ENCODE assay signal across 31 mouse cellular contexts in genomic region chr11:33151128-33151779, GRCm38 (mm10). TPM values are rescaled to one million over a fixed set of nuclear protein-coding genes. Genes with fewer than 3 reads are reported as not detected.
DNase-seq lines count a peak whose midpoint lies in the region; ATAC-seq and TF ChIP-seq lines count a peak whose summit lies in the region.
"Had no signal": no experiment of that assay in that cellular context is flagged by ENCODE, and none has a peak within 500 bp of the region (broad histone marks: within the 10 kb centered on the region; RNA-seq: fewer than 3 reads in every experiment).

No protein-coding gene starts in this region.

- ATAC-seq in forebrain, postnatal 0 days: no peak
- ATAC-seq: forebrain, embryonic 14.5 days; hindbrain, embryonic 16.5 days; inflammation-experienced regulatory T-cells, adult 6 months; intestine, embryonic 16.5 days had no signal

- H3K27me3 ChIP-seq in forebrain, postnatal 0 days (ENCODE audit: insufficient read depth, low read length): no peaks in the 10 kb centered on the region
- H3K27me3 ChIP-seq: hindbrain, embryonic 13.5 days had no signal

- no peaks in the 10 kb centered on the region for H3K9me3 ChIP-seq in ES-E14 (ENCODE audit: control insufficient read depth, insufficient read depth, low read depth, low read length)
- no peaks in the 10 kb centered on the region for H3K9me3 ChIP-seq in forebrain, postnatal 0 days (ENCODE audit: low read length)
- H3K9me3 ChIP-seq: forebrain, embryonic 10.5 days; hindbrain, embryonic 10.5 days; hindbrain, embryonic 13.5 days had no signal

- in situ Hi-C loops in ES-E14 (cut with MboI; ENCODE audit: low sequenced_read_pairs in 2 of 2, unreplicated experiment in 2 of 2): no loop called here

- no peak overlapping the region for H3K4me3 ChIP-seq in ES-E14 (ENCODE audit: insufficient read depth in 1 of 2, low read depth in 1 of 2, low read length in 2 of 2, poor library complexity in 1 of 2, severe bottlenecking in 1 of 2)
- H3K4me3 ChIP-seq in forebrain, postnatal 0 days (ENCODE audit: low read depth, low read length): no peak overlapping the region
- H3K4me3 ChIP-seq: forebrain, embryonic 10.5 days; hindbrain, embryonic 10.5 days; hindbrain, embryonic 13.5 days had no signal

- H3K4me1 ChIP-seq in ES-E14 (ENCODE audit: control insufficient read depth in 2 of 2, insufficient read depth in 2 of 2, low read length in 2 of 2, poor library complexity in 1 of 2): peaks cover 0 to 4% of the 10 kb centered on the region in 2 experiments; a peak in 1 of 4 replicates
- peaks cover 4% of the 10 kb centered on the region; the same call in 1 of the 2 replicates for H3K4me1 ChIP-seq in forebrain, postnatal 0 days (ENCODE audit: insufficient read depth)

- peak; percentile 16 for DNase-seq in 3T3-L1 (ENCODE audit: low read depth, low spot score)
- peak; percentile 34 for DNase-seq in 416B (ENCODE audit: low read depth)
- no peak for DNase-seq in ES-E14 (ENCODE audit: low read depth, low spot score)
- DNase-seq in ZHBTc4 (ENCODE audit: low read depth, low spot score): peak; percentile 52
- no peak for DNase-seq in adrenal gland, postnatal 4 days (ENCODE audit: low spot score in 2 of 2)
- no peak for DNase-seq in cerebellum, postnatal 4 days (ENCODE audit: low spot score in 2 of 2)
- DNase-seq in forebrain, postnatal 0 days: no peak
- DNase-seq in right cerebral cortex, adult 18-20 months: no peak
- DNase-seq: adrenal gland, postnatal 10 days; adrenal gland, postnatal 36 days; B cell, adult 2 months; cerebellum, adult 11 months; cerebellum, adult 9-11 months; cerebellum, postnatal 25 days; gastrocnemius, postnatal 25 days; heart, postnatal 36 days; kidney, adult 18-20 months had no signal

- H3K9ac ChIP-seq in ES-E14 (ENCODE audit: insufficient read depth, low read depth, low read length, poor library complexity, severe bottlenecking): no peak overlapping the region
- H3K9ac ChIP-seq in forebrain, postnatal 0 days: no peak overlapping the region
- H3K9ac ChIP-seq: hindbrain, embryonic 13.5 days had no signal

- TF ChIP-seq CTCF in forebrain, postnatal 0 days (IDR thresholded peaks at IDR 0.05; ENCODE audit: low read depth): no peak

- no peak overlapping the region for H3K4me2 ChIP-seq in forebrain, postnatal 0 days (ENCODE audit: low read depth)
- H3K4me2 ChIP-seq: heart, embryonic 11.5 days; hindbrain, embryonic 13.5 days had no signal

- WGBS in forebrain, postnatal 0 days: 70% methylated on average over 3 of the region's 3 CpGs

- peaks cover 29% of the 10 kb centered on the region for H3K36me3 ChIP-seq in ES-E14 (ENCODE audit: control insufficient read depth, insufficient read depth, low read length, poor library complexity, severe bottlenecking)
- H3K36me3 ChIP-seq in forebrain, postnatal 0 days (ENCODE audit: insufficient read depth): peaks cover 42% of the 10 kb centered on the region

- no peak overlapping the region for H3K27ac ChIP-seq in ES-E14 (ENCODE audit: insufficient read depth, low read depth, low read length, poor library complexity, severe bottlenecking)
- no peak overlapping the region for H3K27ac ChIP-seq in forebrain, postnatal 0 days (ENCODE audit: low read depth, low read length)
- H3K27ac ChIP-seq: forebrain, embryonic 10.5 days; hindbrain, embryonic 10.5 days; hindbrain, embryonic 13.5 days had no signal

TF ChIP-seq in ES-E14, 5 proteins besides CTCF, POLR2A, EP300 and RAD21:
- TF ChIP-seq ZC3H11A (IDR thresholded peaks at IDR 0.05; ENCODE audit: borderline replicate concordance, low read depth, low read length) (no peak), CHD2 (IDR thresholded peaks at IDR 0.05; ENCODE audit: low read depth, low read length) (peak; percentile 61; the same call in 1 of the 2 replicates), ZNF384 (IDR thresholded peaks at IDR 0.05; ENCODE audit: low read depth, low read length) (peak; percentile 80), MAFK (IDR thresholded peaks at IDR 0.05; ENCODE audit: insufficient read depth, low read depth, low read length) (no peak)

RNA-seq across cellular contexts. Expression of gene Fgf18, which starts 4.1 kb away (rescaled TPM):
- total RNA-seq in ES-E14 (2012; rRNA removed): 1.6 and 4.8 TPM in 2 replicates
- 1 to 10 TPM; 2.7 to 2.9 TPM for total RNA-seq in adrenal gland, postnatal 4 days (2021)
- 5.9 and 8.1 TPM in 2 replicates for total RNA-seq in forebrain, postnatal 0 days (2014; rRNA removed)
- polyA plus RNA-seq in forebrain, postnatal 0 days (2015; fragmentation: Nextera tagmentation; extraction: Ambion mirVana): 3.9 and 5.2 TPM in 2 replicates
- total RNA-seq: G1E had no signal
- polyA plus RNA-seq: G1E; inflammation-experienced regulatory T-cells, adult 6 months had no signal

RNA-seq across cellular contexts. Expression of gene Npm1, which starts 11.8 kb away (rescaled TPM):
- total RNA-seq in ES-E14 (2012; rRNA removed): 1,823 and 2,502 TPM in 2 replicates
- 100 to 1,000 TPM; 458 to 497 TPM for total RNA-seq in adrenal gland, postnatal 4 days (2021)
- 452 and 473 TPM in 2 replicates for total RNA-seq in forebrain, postnatal 0 days (2014; rRNA removed)
- polyA plus RNA-seq in forebrain, postnatal 0 days (2015; fragmentation: Nextera tagmentation; extraction: Ambion mirVana): 400 and 441 TPM in 2 replicates

RNA-seq across cellular contexts. Expression of gene Tlx3, which starts 52.1 kb away (rescaled TPM):
- 0.48 and 0.54 TPM in 2 replicates for total RNA-seq in ES-E14 (2012; rRNA removed)
- total RNA-seq in adrenal gland, postnatal 4 days (2021): under 1 TPM; 0.93 to 0.95 TPM
- not detected in 2 replicates for total RNA-seq in forebrain, postnatal 0 days (2014; rRNA removed)
- not detected in 2 replicates for polyA plus RNA-seq in forebrain, postnatal 0 days (2015; fragmentation: Nextera tagmentation; extraction: Ambion mirVana)
- total RNA-seq: G1E; gastrocnemius, adult 8-10 months; gastrocnemius, postnatal 25 days; heart, adult 8-10 months; heart, postnatal 36 days had no signal
- polyA plus RNA-seq: cortical plate, adult 2 months; forebrain, embryonic 10.5 days; forebrain, embryonic 14.5 days; gonadal fat pad, adult 2 months; heart, embryonic 11.5 days; heart, postnatal 0 days; inflammation-experienced regulatory T-cells, adult 6 months; intestine, embryonic 16.5 days had no signal

Comparison
In these comparisons a context has a peak if more than half of its experiments do, and no peak if none do; other contexts are left out.
1. DNase-seq: peak in 3T3-L1 (single experiment), 416B (single experiment) and ZHBTc4 (single experiment); none in ES-E14 (single experiment), adrenal gland, postnatal 4 days (0 of 2), cerebellum, postnatal 4 days (0 of 2), forebrain, postnatal 0 days (single experiment) and right cerebral cortex, adult 18-20 months (single experiment).